Mouse (Mus musculus): ENCODE results near the gene Samd9l.
"Not testable (repeated sequence)": the region's sequence is repeated elsewhere in the genome, so short reads cannot be mapped to it uniquely, and the experiment has no call there.

Gene Samd9l

DNA sequence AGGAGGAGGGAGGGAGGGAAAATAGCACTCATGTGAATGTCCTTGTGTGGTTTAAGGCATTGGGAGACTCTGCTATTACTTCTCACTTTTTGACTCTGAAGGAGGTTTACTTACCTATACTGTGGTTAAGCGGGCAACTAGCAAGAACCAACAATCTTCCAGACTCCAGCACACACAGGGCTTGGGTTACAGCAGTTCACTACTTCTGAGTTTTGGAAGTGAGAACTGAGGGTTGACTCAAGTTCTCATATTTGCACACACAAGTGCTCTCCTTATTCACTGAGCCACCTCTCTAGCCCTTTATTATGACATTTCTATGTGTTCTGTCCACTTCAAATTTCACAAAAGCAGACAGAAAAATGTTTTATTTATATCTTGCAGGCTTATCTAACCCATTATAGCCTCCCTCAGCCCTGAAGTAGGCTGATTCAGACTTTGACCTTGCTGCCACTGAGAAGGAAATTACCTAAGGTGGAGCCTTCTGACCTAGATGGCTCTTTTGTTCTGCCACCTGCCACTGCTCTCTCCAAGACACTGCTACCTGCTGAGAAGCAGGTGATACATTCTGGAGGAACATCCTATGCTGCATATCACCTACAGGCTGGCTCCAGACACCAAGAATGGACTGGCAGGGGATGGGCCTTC is 55.6 kb downstream of the Samd9l start:
- not testable (repeated sequence) for DNase-seq (ENCODE audit: low spot score)

- no peak for DNase-seq (ENCODE audit: low spot score)
Measured at GRCm38 (mm10) chr6:3341479-3341878, 57.9 kb downstream of the Samd9l start.

GRCm38 (mm10) chr6:3340928-3341327 is 58.4 kb downstream of the Samd9l start:
- not testable (repeated sequence) for DNase-seq (ENCODE audit: low spot score)

DNA sequence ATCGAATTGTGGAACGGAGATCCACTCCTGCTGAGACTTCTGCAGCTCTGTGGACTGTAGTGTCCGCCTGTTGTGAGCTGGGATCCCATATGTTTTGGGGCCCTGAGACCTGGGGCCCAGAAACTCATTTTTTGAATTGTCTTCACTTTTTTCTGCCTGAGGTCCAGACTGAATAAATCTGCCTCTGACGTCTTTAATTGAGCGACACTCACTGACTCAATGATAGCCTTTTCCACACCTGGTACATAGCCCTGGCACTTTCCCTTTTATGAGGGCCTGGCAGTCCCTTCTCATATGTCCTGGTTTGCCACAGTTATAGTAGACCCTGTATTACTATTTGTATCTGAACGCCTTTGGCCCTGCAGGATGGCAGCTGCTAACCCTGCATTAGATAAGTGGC is 60.2 kb downstream of the Samd9l start:
- DNase-seq (ENCODE audit: low spot score), result not testable (repeated sequence)

Data from testis, postnatal 10 days (tissue).